Mouse (Mus musculus) brain, embryonic 14.5 days (tissue): ENCODE measurements around the gene Etv1. TPM values are rescaled to one million over a fixed set of nuclear protein-coding genes. Genes with fewer than 3 reads are reported as not detected.
"Not testable (repeated sequence)": the region's sequence is repeated elsewhere in the genome, so short reads cannot be mapped to it uniquely, and the experiment has no call there.

ENCODE experiments used
- DNase-seq: peaks from one replicate; pipeline ENCODE4 v3.0.0-alpha.2; 2011; ENCODE audit warnings: low read depth
- CTCF ChIP-seq: fragments of 200-500 bp; IDR thresholded peaks from 2 replicates; pipeline ENCODE4 v1.5.1; 2012; ENCODE audit warnings: inconsistent platforms, mild to moderate bottlenecking, moderate library complexity, borderline replicate concordance; ENCODE audit not compliant: insufficient read depth, insufficient read length; ENCODE audit errors: extremely low read depth
- POLR2A ChIP-seq: fragments of 200-500 bp; IDR thresholded peaks from 2 replicates; pipeline ENCODE4 v1.6.1; 2012; ENCODE audit warnings: mild to moderate bottlenecking, inconsistent platforms, borderline replicate concordance; ENCODE audit not compliant: poor library complexity, insufficient read depth, insufficient read length, severe bottlenecking; ENCODE audit errors: extremely low read depth
- polyA plus RNA-seq: library from polyadenylated mRNA; depleted of rRNA; stranded (reverse); fragments of >200 nt; gene quantifications from 2 replicates; pipeline ENCODE4 v1.2.3, GENCODE M21; 2012

Gene Etv1
- polyA plus RNA-seq, 1 experiment = 18.8 TPM

GRCm38 (mm10) chr12:38820642-38821041, 41.5 kb downstream of the Etv1 start:
- DNase-seq = no peak
- TF ChIP-seq CTCF (no peak), POLR2A (no peak)

GRCm38 (mm10) chr12:38824405-38824804, 45.2 kb downstream of the Etv1 start:
- peak; percentile 55 for DNase-seq
- TF ChIP-seq POLR2A (no peak), CTCF (no peak)

- no peak for DNase-seq
- TF ChIP-seq CTCF (no peak), POLR2A (no peak)
These were observed 53.8 kb downstream of the Etv1 start for GRCm38 (mm10) chr12:38832981-38833380.

- TF ChIP-seq POLR2A (no peak), CTCF (no peak)
- DNase-seq = peak; percentile 67
These were observed 55.4 kb downstream of the Etv1 start for GRCm38 (mm10) chr12:38834581-38834980.

- not testable (repeated sequence) for DNase-seq
These were observed 55.8 kb downstream of the Etv1 start for GRCm38 (mm10) chr12:38834986-38835385.

GRCm38 (mm10) chr12:38843801-38844295, 64.7 kb downstream of the Etv1 start:
- DNase-seq = peak; percentile 72
- TF ChIP-seq CTCF (no peak), POLR2A (no peak)

GRCm38 (mm10) chr12:38847500-38848261, 68.5 kb downstream of the Etv1 start:
- TF ChIP-seq CTCF (no peak), POLR2A (no peak)
- DNase-seq = no peak

GRCm38 (mm10) chr12:38849994-38850393, 70.8 kb downstream of the Etv1 start:
- DNase-seq = no peak
- TF ChIP-seq POLR2A (no peak), CTCF (no peak)

- TF ChIP-seq POLR2A = no peak
- TF ChIP-seq CTCF = no peak
- DNase-seq = peak; percentile 64
These were observed 75.1 kb downstream of the Etv1 start for GRCm38 (mm10) chr12:38854274-38854673.

GRCm38 (mm10) chr12:38854751-38855150, 75.6 kb downstream of the Etv1 start:
- TF ChIP-seq POLR2A (no peak), CTCF (no peak)
- peak; percentile 43 for DNase-seq

GRCm38 (mm10) chr12:38859675-38860074, 80.5 kb downstream of the Etv1 start:
- TF ChIP-seq POLR2A = no peak
- no peak for TF ChIP-seq CTCF
- no peak for DNase-seq

GRCm38 (mm10) chr12:38860168-38861115, 81.3 kb downstream of the Etv1 start:
- DNase-seq = peak; percentile 61
- TF ChIP-seq CTCF = no peak
- TF ChIP-seq POLR2A = no peak

GRCm38 (mm10) chr12:38863395-38863794, 84.2 kb downstream of the Etv1 start:
- TF ChIP-seq CTCF (no peak), POLR2A (no peak)
- DNase-seq = no peak
